Mouse (Mus musculus) CD4-positive, CD25-positive, alpha-beta regulatory T cell, adult 4 months (primary cell): ENCODE results near the gene Cdc42bpa. TPM values are rescaled to one million over a fixed set of nuclear protein-coding genes. Genes with fewer than 3 reads are reported as not detected.
A peak's percentile ranks its signal among the peaks of the same experiment; 100 is the strongest.

Source experiments
- ATAC-seq: one replicate; pipeline ENCODE4 v1.8.0; 2017
- polyA plus RNA-seq, 2 experiments: library from polyadenylated mRNA; unstranded; fragments of 100-300 nt; shearing (Covaris generic); gene quantifications; one replicate each; pipeline ENCODE4 v1.2.1; 2017

Cdc42bpa gene
- polyA plus RNA-seq, 2 experiments from 2014 or later, result 0.36 to 0.43 TPM

DNA sequence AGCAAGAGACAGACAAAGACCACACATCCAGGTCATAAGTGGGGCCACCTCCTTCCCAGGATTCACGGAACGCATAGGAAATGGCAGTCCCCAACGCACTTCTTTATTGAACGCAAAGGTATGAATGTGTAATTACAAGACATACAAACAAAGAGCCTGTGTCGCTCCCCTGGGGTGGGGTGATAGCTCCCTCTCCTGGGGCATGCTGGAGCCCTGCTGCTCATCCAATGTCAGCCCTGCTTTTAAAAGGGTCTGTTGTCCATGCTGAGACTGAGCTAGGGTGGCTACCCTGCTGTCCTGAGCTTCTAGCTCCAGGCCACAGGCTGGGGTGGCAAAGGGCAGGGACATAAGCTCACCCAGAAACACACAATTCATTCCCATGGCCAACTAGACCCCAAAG is 206.3 kb downstream of the Cdc42bpa start:
- no peak for ATAC-seq

DNA sequence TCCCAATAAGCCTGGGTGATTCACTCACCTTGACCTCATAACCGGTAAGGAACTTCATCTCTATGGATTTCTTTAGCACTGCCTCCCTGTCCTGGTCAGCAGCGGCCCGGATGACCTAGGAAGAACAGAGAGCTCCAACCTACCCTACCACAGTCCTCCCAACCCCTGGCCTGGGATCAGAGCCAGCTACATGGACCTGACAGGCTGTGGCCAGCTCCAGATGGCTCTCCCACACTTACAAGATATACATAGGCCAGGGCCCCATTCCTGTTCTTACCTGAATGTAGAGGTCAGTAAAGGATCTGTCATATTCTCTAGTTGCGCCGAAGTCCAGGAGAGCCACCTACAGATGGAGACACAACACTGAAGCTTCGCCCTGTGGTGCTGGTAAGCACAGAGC is 208.0 kb downstream of the Cdc42bpa start:
- ATAC-seq, result no peak

DNA sequence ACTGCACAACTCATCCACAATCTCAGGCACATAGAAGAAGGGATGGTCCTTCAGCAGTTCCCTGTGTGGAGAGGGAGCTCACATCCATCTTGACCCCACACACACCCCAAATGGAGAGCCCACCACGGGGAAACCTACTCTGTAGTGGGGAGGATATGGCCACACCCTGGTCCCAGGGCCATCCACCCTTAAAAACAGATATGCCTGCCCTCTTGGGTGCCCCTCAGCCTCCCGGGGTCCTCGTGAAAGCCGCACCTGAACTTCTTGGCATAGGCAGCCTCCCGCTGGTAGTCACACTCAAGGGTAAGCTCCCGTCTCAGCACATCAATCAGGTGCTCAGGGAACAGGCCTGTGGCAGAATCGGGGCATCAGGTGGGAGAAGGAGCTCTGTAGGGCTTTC is 208.9 kb downstream of the Cdc42bpa start:
- ATAC-seq, result no peak

DNA sequence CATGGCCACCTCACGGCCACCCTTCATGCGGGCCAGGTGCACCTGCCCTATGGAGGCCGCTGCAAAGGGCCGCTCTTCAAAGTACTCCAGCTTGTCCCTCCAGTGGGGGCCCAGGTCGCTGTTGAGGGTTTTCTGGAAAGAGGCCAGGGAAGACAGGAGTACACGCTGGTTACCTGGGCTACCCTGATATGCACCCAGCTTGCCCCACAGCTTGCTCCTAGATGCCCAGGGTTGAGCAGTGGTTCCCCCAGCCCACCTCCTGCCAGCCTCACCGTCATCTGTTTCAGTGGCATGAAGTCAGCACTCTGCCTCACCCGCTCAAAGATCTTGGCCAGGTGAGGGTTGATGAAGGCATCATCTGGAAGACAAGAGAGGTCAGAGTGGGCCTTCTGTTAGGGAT is 209.8 kb downstream of the Cdc42bpa start:
- ATAC-seq, result no peak

DNA sequence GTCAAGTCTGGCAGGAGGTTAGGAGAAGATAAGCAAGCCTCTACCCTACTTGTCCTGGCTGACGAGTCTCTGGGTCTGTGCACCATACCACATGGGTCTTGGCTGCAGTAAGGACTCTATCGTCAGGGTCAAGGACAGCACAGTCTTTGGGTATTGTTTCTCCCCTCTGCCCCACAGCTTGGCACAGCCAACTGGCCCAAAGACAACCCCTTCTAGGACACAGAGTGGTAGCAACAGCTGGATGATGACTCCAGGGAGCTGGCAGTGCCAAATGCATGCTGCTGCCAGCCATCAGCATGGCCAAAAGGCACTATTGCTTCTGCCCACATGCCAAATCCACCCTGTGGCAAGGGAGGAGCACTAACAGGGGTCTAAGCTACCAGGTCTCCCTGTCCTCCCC is 211.6 kb downstream of the Cdc42bpa start:
- ATAC-seq, result no peak

DNA sequence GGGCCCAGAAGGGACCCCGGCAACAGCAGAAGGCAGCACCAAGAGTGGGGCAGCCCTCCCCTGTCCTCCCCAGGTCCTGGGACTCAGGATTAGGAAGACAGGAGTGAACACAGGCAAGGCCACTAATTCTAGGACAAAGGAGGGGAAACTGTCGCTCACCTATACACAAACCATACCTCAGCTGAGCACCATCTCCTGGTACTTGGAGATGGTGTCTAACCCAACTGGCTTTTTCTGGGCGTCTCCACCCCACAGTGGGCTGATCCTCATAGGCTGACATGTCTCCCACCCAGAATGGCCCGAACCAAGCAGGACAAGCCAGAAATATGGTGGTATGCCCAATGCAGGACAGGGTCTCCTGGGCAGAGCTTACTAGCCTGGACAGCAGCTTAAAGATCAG is 212.3 kb downstream of the Cdc42bpa start:
- ATAC-seq, result no peak

DNA sequence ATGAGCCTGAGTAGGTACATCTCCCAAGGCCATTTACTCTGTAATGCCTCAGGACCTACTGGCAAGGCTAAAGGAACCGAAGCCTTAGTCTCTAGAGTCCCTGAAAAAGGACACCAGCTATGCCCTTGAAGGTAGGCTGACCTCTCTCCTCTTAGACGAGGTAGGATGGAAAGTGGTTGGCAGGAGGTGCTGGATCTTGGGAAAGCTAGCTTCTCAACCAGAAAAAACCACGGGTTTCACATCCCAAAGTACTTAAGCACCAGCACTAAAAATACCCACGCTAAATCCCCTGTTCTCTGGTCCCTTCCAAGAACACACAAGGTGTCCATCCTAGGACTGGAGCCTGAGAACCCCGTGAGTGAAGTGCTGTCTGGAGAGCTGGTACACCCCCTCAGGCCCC is 212.7 kb downstream of the Cdc42bpa start:
- no peak for ATAC-seq

DNA sequence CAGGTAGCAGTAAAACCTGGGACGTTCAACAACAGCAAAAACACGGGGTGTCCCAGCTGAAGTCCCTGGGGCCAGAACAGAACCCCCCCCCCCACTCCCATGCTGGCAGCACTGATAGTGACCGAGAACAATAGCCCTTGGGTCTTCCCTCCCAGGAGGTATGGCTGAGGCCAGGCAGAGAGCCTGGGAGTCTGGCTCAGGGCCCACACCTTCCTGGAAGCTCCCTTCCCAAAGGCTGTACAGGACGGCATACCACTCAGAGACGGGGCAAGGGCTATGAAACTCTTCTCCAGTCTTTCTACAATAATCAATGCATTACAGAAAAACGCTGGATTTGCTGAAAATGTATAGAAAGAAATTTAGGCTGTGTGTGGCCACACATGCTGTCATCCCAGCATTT is 214.4 kb downstream of the Cdc42bpa start:
- ATAC-seq, result no peak

DNA sequence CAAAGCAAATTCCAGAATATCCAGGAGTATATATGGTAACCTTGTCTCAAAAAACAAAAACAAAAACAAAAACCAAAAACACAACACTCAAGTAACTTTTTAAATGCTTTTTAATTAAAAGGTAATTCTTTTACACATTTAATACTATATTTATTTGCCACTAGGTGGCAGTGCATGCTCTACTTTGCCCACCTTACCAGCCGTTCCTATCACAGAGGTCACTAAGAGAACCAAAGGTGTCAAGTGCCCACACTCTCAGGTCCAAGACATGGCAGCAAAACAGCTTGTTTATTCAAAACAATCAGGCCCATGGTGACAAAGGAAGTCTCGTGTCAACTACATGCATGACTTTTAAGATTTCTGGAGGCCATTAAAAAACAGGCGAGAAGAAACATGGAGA is 214.9 kb downstream of the Cdc42bpa start:
- peak; percentile 70 for ATAC-seq

DNA sequence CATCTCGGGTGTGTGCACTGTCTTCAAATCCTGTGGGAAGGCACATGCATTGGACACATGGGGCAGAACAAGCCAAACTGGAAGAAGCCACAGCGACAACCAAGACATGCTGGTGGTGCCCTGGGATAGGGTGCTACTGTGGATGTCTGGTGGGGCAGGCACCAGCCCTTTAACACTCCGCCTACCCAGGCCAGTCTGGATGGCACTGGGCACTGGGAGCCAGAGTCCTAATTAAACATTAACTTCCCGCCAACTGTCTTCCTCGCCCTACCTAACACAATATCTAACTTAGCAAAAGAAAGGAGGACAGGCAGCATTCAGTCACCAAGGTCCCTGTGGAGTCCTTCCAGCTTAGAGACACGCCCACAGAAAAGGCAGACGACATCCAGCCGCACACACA is 215.4 kb downstream of the Cdc42bpa start:
- no peak for ATAC-seq

DNA sequence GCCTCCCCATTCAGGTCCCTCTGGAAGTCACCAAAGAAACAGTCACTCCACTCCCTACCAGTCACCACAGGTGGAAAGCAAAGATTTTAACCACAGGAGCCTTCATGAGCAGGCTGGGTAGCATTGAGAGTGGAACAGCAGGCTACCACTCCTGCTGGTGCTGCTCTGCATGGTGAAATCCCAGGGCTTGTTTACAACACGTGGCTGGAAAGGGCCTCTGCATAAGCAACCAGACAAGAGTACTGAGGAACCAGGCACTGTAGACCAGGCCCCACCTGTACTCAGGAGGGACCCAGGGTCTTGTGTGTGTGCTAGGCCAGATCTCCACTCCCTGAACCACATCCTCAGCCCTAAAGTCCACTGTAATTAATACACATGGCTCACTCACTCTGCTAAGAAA is 216.5 kb downstream of the Cdc42bpa start:
- ATAC-seq, result no peak

DNA sequence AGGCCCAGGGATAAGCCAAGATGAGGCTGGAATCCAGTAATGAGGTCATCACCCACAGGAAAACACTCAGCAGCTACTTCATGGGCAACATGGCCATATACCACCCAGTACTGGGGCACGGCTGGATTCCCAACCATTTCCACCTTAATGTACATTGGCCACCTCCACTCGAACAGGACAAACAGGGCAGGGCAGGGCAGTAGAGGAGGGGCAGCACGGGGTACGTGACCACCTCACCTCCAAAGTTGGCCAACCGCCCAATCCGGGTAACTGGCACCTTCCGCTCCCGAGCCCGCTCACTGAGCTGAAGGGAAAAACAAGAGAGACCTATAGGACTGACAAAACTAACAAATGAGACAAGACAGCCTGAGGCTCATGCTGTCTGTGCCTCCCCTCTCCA is 218.1 kb downstream of the Cdc42bpa start:
- ATAC-seq, result no peak

DNA sequence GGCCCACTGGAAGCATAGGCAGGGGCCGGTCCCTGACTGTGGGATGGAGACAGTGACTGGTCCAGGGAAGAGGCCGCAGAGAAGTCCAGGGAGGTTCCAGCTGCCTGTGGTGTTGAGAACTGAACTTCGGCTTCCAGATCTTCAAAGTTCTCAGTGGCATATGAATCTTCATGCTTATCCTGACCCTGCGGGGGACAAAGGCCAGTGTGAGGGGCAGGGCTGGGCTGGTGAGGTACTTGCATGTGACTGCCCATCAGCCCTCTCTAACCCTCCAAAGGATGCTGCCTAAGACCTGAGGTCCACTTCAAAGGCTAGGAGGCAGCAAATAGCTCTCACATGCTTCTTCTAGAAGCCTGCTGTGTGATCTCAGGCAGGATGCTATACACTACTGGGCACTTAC is 218.8 kb downstream of the Cdc42bpa start:
- ATAC-seq, result no peak

DNA sequence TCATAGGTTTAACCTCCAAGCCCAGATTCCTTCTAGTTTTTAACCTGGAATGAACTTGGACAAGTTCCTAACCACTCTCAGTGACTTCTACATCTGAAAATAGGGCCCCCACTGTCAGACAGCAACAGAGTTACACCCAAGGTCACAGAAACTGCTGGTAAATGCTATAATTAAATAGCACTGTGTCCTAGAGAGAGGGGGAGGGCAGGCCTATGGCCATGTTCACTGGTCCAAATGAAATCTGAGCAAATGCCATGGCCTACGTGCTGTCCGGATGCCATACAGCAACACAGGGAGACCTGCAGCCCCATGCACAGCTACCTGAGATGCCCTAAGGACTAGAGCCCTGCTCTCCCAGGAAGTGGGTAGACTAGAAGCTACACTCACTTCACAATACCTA is 219.6 kb downstream of the Cdc42bpa start:
- ATAC-seq, result no peak

DNA sequence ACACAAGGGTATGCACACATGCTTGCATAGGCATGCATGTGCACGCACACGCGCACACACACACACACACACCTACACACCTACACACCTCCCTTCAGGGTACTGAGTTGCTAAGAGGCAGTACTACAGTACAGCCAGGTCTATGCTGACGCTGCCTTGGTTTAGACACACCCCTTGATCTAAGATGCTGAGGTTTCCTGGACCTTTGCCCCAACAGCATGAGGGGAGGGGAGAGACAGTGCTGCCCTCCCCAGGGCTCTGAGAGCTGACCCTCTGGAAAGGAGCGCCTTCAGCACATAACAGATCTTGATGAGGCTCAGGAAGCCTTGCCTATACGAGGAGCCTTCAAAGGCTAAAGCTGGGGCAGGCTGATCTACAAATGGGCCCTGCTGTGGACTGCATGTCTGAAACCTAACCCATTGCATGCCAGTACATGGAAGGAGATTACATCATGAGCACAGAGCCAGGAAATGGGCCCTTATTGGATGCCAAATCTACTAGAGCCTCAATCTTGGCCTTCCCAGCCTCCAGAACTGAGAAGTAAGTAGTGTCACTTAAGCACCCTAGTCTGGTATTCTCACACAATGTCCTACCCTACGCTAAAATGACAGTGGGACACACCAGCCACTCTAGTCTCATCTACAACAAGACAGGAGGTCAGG is 221.2 kb downstream of the Cdc42bpa start:
- ATAC-seq, result no peak

DNA sequence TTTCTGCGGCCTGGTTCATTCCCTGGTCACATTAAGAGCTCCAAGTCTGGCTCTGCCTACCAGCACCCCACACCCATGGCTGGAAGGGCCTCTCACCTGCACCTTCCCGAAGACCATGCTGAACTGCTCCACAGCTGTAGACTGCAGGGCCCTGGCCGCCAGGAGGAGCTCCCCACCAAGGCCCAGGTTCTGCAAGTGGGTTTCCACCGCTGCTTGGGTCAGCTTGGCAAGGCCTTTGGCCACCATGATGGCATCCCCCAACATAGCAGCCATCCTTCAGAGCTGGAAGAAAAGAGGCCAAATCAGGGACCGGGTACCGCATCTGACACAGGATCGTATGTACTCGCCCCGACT is 221.7 kb downstream of the Cdc42bpa start:
- no peak for ATAC-seq

DNA sequence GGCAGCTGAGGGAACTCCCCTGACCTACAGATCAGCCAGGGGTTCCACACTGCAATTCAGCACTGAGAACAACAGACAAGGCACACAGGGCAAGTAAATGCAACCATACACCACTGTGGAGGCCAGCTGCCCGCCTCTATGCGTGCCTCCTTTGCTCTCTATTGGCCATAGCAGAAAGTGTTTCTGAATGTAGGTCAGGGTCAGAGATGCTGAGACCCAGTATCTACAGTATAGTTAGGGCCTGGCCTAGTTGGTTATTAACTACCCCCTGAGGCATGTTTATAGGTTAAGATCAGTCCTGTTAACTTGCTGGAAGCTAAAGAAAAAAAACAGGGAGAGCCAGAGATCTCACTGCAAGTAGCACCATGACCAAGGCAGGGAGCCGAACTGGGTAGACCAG is 222.5 kb downstream of the Cdc42bpa start:
- ATAC-seq, result no peak

DNA sequence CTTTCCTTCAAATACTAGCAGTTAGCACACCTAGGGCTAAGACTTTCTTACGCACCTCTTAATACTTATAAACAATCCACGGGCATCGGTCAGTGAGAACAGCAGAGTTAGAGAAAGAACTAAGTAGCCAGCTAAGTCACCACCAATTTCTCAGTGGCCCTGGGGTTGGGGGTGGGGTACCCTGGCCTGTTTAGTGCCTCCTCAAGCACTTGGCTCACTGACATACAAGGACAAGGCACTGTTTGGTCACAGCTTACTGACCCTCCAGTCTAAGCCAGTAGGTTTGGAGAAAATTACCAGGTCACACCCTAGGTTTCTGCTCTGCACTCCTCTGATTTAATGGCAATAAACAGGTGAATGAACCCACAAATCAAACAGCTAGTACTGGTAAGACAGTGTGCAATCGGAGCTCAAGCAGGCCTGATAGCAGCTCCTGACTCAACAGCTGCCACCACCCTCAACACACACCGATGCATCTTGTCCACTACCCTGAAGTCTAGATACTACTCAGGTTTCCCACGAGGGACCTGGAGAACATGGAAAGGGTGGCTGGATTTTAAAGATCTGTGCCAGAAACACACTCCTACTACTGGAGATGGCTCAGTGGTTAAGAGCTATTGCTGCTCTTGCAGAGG is 223.4 kb downstream of the Cdc42bpa start:
- ATAC-seq, result no peak

DNA sequence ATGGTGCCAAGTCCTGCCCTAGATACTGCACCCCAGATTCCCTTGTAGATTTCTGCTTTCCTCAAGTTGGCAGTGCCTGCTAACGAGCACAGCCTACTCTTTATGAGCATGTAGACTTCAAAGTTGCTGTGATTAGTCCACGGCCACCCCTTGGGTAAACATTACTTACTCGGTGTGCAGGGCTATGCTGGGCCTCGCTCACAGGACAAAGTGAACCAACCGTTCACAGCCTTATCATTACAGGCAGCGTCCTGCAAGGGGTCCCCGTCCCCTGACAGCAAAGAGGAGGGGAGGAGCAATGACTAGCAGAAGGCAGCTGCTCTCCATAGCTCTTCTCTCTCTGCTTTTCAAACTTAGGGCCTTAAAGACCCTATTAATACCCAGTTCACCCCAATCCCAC is 224.5 kb downstream of the Cdc42bpa start:
- ATAC-seq, result no peak

DNA sequence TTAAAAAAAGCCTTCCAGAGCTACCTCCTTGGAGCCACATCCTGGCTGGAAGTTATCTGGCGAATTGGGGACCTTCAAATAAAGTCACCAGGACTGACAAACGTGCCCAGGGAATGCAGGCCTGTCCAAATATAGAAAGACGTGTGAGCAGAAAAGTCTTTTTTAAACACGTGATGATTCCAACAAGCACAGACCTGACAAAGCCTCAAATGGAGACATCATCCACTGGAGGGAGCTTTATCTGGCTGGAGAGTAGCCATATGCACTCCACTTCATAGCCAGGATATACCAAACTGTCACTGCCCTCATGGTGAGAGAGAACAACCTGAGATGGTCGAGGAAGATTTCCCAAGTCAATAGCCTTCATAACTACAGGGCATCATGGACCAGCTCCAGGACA is 225.6 kb downstream of the Cdc42bpa start:
- no peak for ATAC-seq

DNA sequence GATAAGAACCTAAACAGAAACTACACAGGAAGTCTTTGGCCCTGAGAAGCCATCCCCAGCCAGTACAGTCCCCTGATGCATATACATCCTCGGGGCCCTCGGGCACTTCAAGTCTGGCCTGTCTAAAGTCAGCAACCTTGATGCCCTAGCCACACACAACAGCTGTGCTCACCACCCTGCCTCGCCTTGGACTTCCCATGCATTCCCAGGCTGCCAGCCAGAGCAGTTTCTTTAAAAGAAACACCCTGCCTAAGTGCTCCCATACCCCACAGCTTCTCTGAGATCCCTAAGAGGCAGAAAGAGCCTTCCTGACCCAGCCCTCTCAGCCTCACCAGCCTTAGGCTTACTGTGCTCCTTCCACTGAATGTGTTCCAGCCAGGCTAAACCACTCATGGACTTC is 226.1 kb downstream of the Cdc42bpa start:
- ATAC-seq, result no peak

DNA sequence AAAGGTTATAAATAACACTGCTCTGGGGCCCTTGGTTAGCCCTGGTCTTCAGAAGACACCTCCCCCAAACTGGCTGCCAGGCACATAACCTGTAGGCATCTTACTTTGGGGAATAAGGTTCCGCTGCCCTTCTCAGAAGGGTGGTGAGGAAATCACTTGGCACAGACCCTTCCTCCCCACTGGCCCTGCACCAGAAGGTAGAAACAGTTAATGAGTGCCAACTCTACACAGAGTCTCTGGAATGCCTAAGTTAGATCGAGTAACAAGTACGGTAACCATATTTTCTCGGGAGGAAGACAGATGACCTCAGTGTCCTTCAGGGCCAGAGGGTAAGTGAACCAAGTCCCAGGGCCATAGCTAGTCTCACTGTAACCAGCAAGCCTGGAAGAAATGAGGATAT is 228.7 kb downstream of the Cdc42bpa start:
- no peak for ATAC-seq

DNA sequence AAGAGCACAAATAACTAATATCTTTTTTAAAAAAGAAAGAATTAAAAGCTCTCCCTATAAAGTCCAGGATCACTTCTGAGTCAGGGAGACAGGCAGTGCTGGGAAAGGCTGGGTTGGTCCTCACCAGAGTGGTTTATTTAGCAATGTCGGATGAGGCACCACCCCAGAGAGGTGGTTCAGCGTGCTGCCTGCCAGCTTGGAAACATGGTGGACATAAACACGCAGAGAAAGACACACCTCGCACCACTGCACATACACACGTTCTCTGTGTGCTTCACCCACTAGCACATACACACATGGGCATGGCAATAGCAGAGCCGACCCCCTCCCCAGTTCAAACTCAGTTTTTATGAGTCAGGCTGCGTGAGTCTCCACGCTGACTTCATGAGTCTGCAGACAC is 230.8 kb downstream of the Cdc42bpa start:
- no peak for ATAC-seq

DNA sequence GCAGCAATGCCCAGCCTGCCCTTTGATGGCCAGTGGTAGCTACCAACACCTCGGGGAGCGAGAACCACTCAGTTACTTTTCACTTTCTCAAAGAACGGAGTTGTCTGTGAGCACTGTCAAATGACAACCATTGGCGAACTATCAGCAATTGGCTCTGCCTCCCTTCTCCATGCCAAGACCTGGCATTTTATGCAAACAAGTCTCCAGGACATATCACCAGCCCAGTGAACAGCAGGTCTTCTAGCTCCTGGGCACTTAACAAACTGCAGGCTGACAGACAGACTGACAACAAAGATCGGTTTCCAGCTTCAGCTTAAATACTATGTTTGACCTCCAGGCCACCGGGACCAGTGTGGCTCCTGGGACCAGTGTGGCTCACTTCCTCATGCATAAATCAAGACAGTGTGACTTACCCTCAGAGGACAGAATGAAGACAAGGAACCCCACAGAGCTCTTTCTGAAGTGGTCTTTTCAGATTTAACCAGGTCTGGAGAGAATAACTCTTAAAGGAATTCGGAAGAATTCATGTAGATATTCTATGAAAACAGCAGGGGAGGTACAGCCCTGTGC is 231.5 kb downstream of the Cdc42bpa start:
- no peak for ATAC-seq

DNA sequence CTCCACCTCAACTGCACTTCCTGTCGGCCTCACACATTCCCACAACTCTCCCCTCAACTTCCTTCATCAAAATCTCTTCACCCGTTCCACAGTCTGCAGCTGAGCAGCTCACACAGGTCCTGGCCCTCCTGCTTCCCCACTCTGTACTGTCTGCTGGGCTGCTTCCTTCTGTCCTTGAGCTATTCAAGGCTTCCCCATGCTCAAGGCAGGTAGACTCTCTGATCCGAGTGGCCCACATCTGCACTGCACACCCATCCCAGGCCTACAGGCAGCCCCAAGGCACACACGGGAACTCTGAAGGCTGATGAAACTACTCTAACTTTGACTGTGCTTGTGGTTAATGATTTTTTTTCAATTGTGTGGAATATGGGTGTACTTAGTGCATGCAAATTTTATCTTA is 232.6 kb downstream of the Cdc42bpa start:
- ATAC-seq, result no peak
